Mouse (Mus musculus) kidney, adult 2 months (tissue): ENCODE measurements around the gene Gm9970. TPM values are rescaled to one million over a fixed set of nuclear protein-coding genes. Genes with fewer than 3 reads are reported as not detected.
A peak's percentile ranks its signal among the peaks of the same experiment; 100 is the strongest.

Experiments used
- DNase-seq: peaks from one replicate; pipeline ENCODE4 v3.0.0; 2021
- H3K27ac ChIP-seq: fragments of 200-500 bp; 2 replicates; pipeline ENCODE4 v1.5.1; 2012; ENCODE audit warnings: low read depth, low read length, control low read depth, inconsistent platforms; ENCODE audit not compliant: insufficient read depth
- H3K27me3 ChIP-seq: fragments of 200-500 bp; replicated peaks from 2 replicates; pipeline ENCODE4 v1.6.1; 2012; ENCODE audit warnings: mild to moderate bottlenecking, moderate library complexity, low read length, inconsistent platforms; ENCODE audit not compliant: control insufficient read depth, insufficient read depth
- H3K36me3 ChIP-seq: fragments of 200-500 bp; 2 replicates; pipeline ENCODE4 v1.6.1; 2012; ENCODE audit warnings: mild to moderate bottlenecking, moderate library complexity, low read length, inconsistent platforms; ENCODE audit not compliant: control insufficient read depth, insufficient read depth
- H3K4me1 ChIP-seq: fragments of 200-500 bp; 2 replicates; pipeline ENCODE4 v1.6.1; 2011; ENCODE audit warnings: low read length; ENCODE audit not compliant: control insufficient read depth, insufficient read depth
- H3K4me3 ChIP-seq: fragments of 200-500 bp; 2 replicates; pipeline ENCODE4 v1.5.1; 2011; ENCODE audit warnings: mild to moderate bottlenecking, low read depth, low read length, control low read depth; ENCODE audit not compliant: insufficient read depth
- CTCF ChIP-seq: fragments of 200-500 bp; conservative IDR thresholded peaks from 2 replicates; pipeline ENCODE4 v1.5.1; 2011; ENCODE audit warnings: low read depth, mild to moderate bottlenecking, control low read depth, low read length, moderate library complexity, mixed read lengths; ENCODE audit not compliant: insufficient read depth, insufficient read length
- POLR2A ChIP-seq: fragments of 200-500 bp; IDR thresholded peaks from one replicate; pipeline ENCODE4 v1.6.1; 2011; ENCODE audit warnings: low read depth, low read length, control low read depth
- WGBS: fragments of 180-500 bp; shearing (Covaris S2); methylation state at CpG from one replicate; pipeline ENCODE4 v1.1.7; 2018; 5-methylcytosine and 5-hydroxymethylcytosine counted together
- polyA plus RNA-seq: library from polyadenylated mRNA; depleted of rRNA; stranded (reverse); fragments of >200 nt; gene quantifications from 2 replicates; pipeline ENCODE4 v1.2.3, GENCODE M21; 2012

The Gm9970 gene
- polyA plus RNA-seq, 1 experiment, result 0.45 TPM

- H3K4me3 ChIP-seq, result peak overlapping the region; percentile 91
- WGBS, result under 1% methylated on average over 13 of the region's 13 CpGs
- TF ChIP-seq CTCF (no peak), POLR2A (no peak)
Measured at GRCm38 (mm10) chr5:31241522-31242034, 546 bp upstream of the Gm9970 start.

GRCm38 (mm10) chr5:31226641-31227040 is 14.4 kb downstream of the Gm9970 start:
- no peak for DNase-seq
- no peak overlapping the region for H3K27ac ChIP-seq
- 74% methylated on average over 1 of the region's 1 CpGs for WGBS
- TF ChIP-seq CTCF, result no peak
- TF ChIP-seq POLR2A, result no peak
- no peak overlapping the region for H3K4me3 ChIP-seq
- H3K27me3 ChIP-seq, result no peaks in the 10 kb centered on the region
- no peaks in the 10 kb centered on the region for H3K36me3 ChIP-seq
- H3K4me1 ChIP-seq, result no peaks in the 10 kb centered on the region

More at GRCm38 (mm10) chr5:31241522-31242034, 546 bp upstream of the Gm9970 start:
- no peak for DNase-seq
- Histone ChIP-seq H3K27ac (peak overlapping the region; percentile 29; the same call in 1 of the 2 replicates), H3K27me3 (no peaks in the 10 kb centered on the region), H3K4me1 (peaks cover 7% of the 10 kb centered on the region; the same call in 1 of the 2 replicates), H3K36me3 (peaks cover 4% of the 10 kb centered on the region; the same call in 1 of the 2 replicates)

DNA sequence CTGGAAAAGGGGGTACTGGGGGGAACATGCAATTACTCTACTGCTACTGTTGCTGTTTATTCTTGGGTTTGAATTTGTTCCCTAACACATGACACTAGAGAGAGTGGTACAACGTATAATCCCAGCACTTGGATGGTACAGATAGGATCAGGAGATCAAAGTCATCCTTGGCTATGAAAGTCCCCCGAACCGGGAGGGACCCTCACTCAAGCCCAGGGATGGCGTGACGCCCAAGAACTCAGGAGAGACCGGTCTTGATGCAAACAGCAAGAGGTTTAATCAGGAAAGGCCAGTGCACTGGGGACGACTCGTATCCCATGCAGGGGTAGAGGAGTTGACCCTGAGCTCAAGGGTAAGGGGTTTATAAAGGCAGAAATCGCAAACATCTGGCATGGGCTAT is 18.3 kb downstream of the Gm9970 start:
- no peaks in the 10 kb centered on the region for H3K27me3 ChIP-seq
- H3K4me3 ChIP-seq, result no peak overlapping the region
- no peaks in the 10 kb centered on the region for H3K36me3 ChIP-seq
- H3K27ac ChIP-seq, result no peak overlapping the region
- no peak for DNase-seq
- TF ChIP-seq POLR2A, result no peak
- TF ChIP-seq CTCF, result no peak
- WGBS, result 91% methylated on average over 9 of the region's 9 CpGs
- H3K4me1 ChIP-seq, result no peaks in the 10 kb centered on the region

DNA sequence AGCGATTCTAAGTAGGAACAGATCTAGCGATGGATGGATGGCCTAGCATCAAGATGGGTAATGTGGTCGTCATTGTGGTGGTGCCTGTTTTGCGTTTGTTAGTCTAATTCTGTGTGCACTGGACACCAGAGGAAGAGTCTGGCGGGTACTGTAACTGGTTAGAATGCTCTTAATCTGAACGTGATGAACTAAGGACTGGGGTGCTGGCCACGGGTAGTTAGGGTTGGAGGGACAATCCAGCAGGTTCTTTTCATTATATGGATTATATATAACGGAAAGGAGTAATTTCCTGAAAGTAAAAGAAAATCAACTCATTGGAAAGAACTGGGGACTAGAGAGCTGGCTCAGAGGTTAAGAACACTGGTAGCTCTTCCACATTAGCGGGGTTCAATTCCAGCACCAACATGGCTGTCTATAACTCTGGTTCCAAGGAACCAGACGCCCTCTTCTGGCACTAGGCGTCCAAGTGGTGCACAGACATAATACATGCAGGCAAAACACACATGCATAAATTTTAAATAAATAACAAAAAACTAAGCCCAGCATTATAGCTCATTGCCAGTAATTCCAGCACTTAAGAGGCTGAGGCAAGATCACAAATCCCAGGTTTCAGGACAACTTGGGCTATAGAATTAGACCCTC is 19.6 kb downstream of the Gm9970 start:
- 16% methylated on average over 11 of the region's 11 CpGs for WGBS
- no peaks in the 10 kb centered on the region for H3K36me3 ChIP-seq
- peak overlapping the region; percentile 63; the same call in 1 of the 2 replicates for H3K27ac ChIP-seq
- H3K4me1 ChIP-seq, result no peaks in the 10 kb centered on the region
- peak; percentile 50 for DNase-seq
- H3K27me3 ChIP-seq, result no peaks in the 10 kb centered on the region
- TF ChIP-seq POLR2A, result no peak
- peak; percentile 37 for TF ChIP-seq CTCF
- peak overlapping the region; percentile 77 for H3K4me3 ChIP-seq

DNA sequence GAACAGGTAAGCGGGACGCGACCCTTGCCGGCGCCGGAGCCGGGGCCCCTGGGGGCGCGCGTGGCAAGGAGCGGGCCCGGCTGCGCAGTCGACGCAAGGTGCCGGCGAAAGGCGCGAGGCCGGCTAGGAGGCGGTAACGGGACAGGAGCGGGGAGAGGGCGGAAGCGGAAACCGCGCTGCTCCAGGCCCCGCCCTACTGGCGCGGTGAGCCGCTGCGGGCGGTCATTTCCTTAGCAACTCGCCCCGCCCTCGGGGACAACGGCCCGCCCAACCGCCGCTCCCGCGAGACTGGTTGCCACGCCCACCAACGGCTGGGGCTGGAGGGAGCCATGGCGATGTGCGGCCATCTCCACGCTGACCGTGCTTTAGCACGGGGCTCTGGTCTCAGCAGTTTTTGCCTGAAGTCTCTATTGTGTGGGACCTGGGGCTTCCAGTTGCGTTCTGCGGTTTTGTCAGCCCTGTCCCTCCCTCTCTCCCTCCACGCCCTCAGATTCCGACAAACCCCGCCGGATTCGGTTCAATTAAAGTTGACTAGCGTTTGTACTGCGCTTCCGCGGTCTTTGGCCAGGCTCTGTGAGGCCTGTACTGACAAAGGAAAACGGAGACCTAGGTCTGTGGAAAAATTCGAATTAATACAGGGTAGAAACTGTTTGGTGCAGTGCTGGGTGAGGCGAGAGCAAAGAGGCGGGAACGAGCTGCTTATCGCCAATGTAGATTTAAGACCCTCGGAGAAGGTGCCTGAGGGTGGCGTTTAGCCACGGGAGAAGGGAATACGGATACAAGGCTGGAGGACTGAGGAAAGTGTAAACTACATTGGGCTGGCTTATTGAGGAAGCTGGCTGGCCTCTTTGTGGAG is 20.4 kb downstream of the Gm9970 start, which contains the start of gene Ppm1g:
TSS of gene Ppm1g (minus strand) at position 240 of the 856 bp plus-strand sequence.
- Histone ChIP-seq H3K4me1 (no peaks in the 10 kb centered on the region), H3K36me3 (no peaks in the 10 kb centered on the region), H3K27me3 (no peaks in the 10 kb centered on the region), H3K4me3 (peak within 1 kb of the TSS; percentile 93), H3K27ac (peak within 1 kb of the TSS; percentile 63)
- WGBS, result under 1% methylated on average over 70 of the region's 70 CpGs
- TF ChIP-seq CTCF (no peak), POLR2A (peak; percentile 95)
- DNase-seq, result peak; percentile 98

- peak; percentile 45 for DNase-seq
- Histone ChIP-seq H3K4me3 (peak overlapping the region; percentile 93), H3K27ac (peak overlapping the region; percentile 52), H3K27me3 (no peaks in the 10 kb centered on the region), H3K36me3 (no peaks in the 10 kb centered on the region), H3K4me1 (no peaks in the 10 kb centered on the region)
- WGBS, result under 1% methylated on average over 40 of the region's 40 CpGs
- TF ChIP-seq POLR2A, result no peak
- TF ChIP-seq CTCF, result no peak
Measured at GRCm38 (mm10) chr5:31219911-31220447, 21.1 kb downstream of the Gm9970 start.
